8 mouse cellular contexts compared by ENCODE assay signal in genomic region chr19:45177004-45177737, GRCm38 (mm10). TPM values are rescaled to one million over a fixed set of nuclear protein-coding genes. Genes with fewer than 3 reads are reported as not detected.
A peak's percentile ranks its signal among the peaks of the same experiment; 100 is the strongest.
DNase-seq lines count a peak whose midpoint lies in the region; ATAC-seq lines count a peak whose summit lies in the region.

No protein-coding gene starts in this region.

- no peak; the same call in 1 of the 2 replicates for ATAC-seq in intestine, embryonic 14.5 days (replicated peaks; ENCODE audit: low FRiP score, low TSS enrichment, low read depth)

- WGBS in intestine, embryonic 14.5 days, result 14% methylated on average over 26 of the region's 26 CpGs
- 22% methylated on average over 26 of the region's 26 CpGs for WGBS in midbrain, embryonic 10.5 days

- H3K36me3 ChIP-seq in intestine, embryonic 14.5 days (ENCODE audit: control insufficient read depth, insufficient read depth, low read length), result no peaks in the 10 kb centered on the region
- no peaks in the 10 kb centered on the region for H3K36me3 ChIP-seq in midbrain, embryonic 10.5 days

- no peak overlapping the region for H3K9ac ChIP-seq in intestine, embryonic 14.5 days (ENCODE audit: low read length)

- intact Hi-C loops in left cerebral cortex, postnatal 4 days (cut with DNase I), result no loop called here

- 0 out of 2 replicates have a peak, but pooled peaks cover 6% of the 10 kb centered on the region for H3K9me3 ChIP-seq in intestine, embryonic 14.5 days (ENCODE audit: control insufficient read depth, low read length)
- no peaks in the 10 kb centered on the region for H3K9me3 ChIP-seq in midbrain, embryonic 10.5 days (replicated peaks)

- H3K4me2 ChIP-seq in intestine, embryonic 14.5 days (ENCODE audit: low read length), result peak overlapping the region; percentile 30; the same call in 1 of the 2 replicates

- H3K27me3 ChIP-seq in intestine, embryonic 14.5 days (replicated peaks; ENCODE audit: control insufficient read depth, insufficient read depth, low read length), result peaks cover 10% of the 10 kb centered on the region; the same call in 1 of the 2 replicates
- peaks cover 51% of the 10 kb centered on the region for H3K27me3 ChIP-seq in midbrain, embryonic 10.5 days (ENCODE audit: low read depth, poor library complexity, severe bottlenecking)

- DNase-seq in 416B (ENCODE audit: low read depth), result peak; percentile 89
- peak; percentile 48 for DNase-seq in adrenal gland, adult 2 months
- peak; percentile 87 for DNase-seq in embryo, embryonic 10 days (ENCODE audit: low spot score)
- peak; percentile 78 for DNase-seq in gastrocnemius, postnatal 10 days
- DNase-seq in intestine, embryonic 14.5 days (ENCODE audit: low spot score), result peak; percentile 74
- peak; percentile 82 for DNase-seq in left cerebral cortex, postnatal 4 days
- peak; percentile 68 for DNase-seq in midbrain, embryonic 10.5 days (ENCODE audit: low spot score)
- DNase-seq in right cerebral cortex, postnatal 4 days, result peak; percentile 84

- H3K4me3 ChIP-seq in intestine, embryonic 14.5 days (ENCODE audit: low read depth, low read length), result no peak overlapping the region
- 0 out of 2 replicates have a peak overlapping the region, but pooled peaks have one; percentile 7 for H3K4me3 ChIP-seq in midbrain, embryonic 10.5 days

- H3K4me1 ChIP-seq in intestine, embryonic 14.5 days (replicated peaks; ENCODE audit: control insufficient read depth, insufficient read depth, low read length), result no peaks in the 10 kb centered on the region
- peaks cover 10% of the 10 kb centered on the region; the same call in 1 of the 2 replicates for H3K4me1 ChIP-seq in midbrain, embryonic 10.5 days

- no peak overlapping the region for H3K27ac ChIP-seq in intestine, embryonic 14.5 days (ENCODE audit: low read depth)
- no peak overlapping the region for H3K27ac ChIP-seq in midbrain, embryonic 10.5 days (replicated peaks)

RNA-seq across cellular contexts. Expression of gene Tlx1, which starts 26.7 kb away (rescaled TPM):
- not detected for total RNA-seq in adrenal gland, adult 2 months (2021)
- polyA plus RNA-seq in adrenal gland, adult 2 months (2012; rRNA removed), result not detected in 2 replicates
- under 1 TPM in 1 of 2 experiments, not detected in 1; 0.18 TPM for total RNA-seq in gastrocnemius, postnatal 10 days (2021)
- polyA plus RNA-seq in intestine, embryonic 14.5 days (2014; fragmentation: Nextera tagmentation; extraction: Ambion mirVana), result 0.16 TPM in 1 of 2 replicates, not detected in the other
- not detected for total RNA-seq in left cerebral cortex, postnatal 4 days (2021)
- 0.11 and 0.22 TPM in 2 replicates for polyA plus RNA-seq in midbrain, embryonic 10.5 days (2016; fragmentation: Nextera tagmentation; extraction: Ambion mirVana)

RNA-seq across cellular contexts. Expression of gene Lbx1, which starts 58.4 kb away (rescaled TPM):
- total RNA-seq in adrenal gland, adult 2 months (2021), result under 1 TPM in 1 of 2 experiments, not detected in 1; 0.17 TPM
- polyA plus RNA-seq in adrenal gland, adult 2 months (2012; rRNA removed), result 0.21 TPM in 1 of 2 replicates, not detected in the other
- 10 to 100 TPM; 35.2 to 36.1 TPM for total RNA-seq in gastrocnemius, postnatal 10 days (2021)
- polyA plus RNA-seq in intestine, embryonic 14.5 days (2014; fragmentation: Nextera tagmentation; extraction: Ambion mirVana), result not detected in 2 replicates
- total RNA-seq in left cerebral cortex, postnatal 4 days (2021), result not detected
- 0.05 TPM in 1 of 2 replicates, not detected in the other for polyA plus RNA-seq in midbrain, embryonic 10.5 days (2016; fragmentation: Nextera tagmentation; extraction: Ambion mirVana)

Comparison
In these comparisons a context has a peak if more than half of its experiments do, and no peak if none do; other contexts are left out.
1. RNA of gene Lbx1, which starts 58.4 kb away (total RNA-seq): 35.2 to 36.1 TPM in gastrocnemius, postnatal 10 days; 0.17 TPM in adrenal gland, adult 2 months and not detected in left cerebral cortex, postnatal 4 days; every median in the first group is over 10 times any median in the second.
2. Peak in every context shown above with its lines, with median percentiles within 50 percentile points of each other: DNase-seq.